Mouse (Mus musculus) adrenal gland, postnatal 10 days (tissue): ENCODE measurements around the gene Txndc5. TPM values are rescaled to one million over a fixed set of nuclear protein-coding genes. Genes with fewer than 3 reads are reported as not detected.
A peak's percentile ranks its signal among the peaks of the same experiment; 100 is the strongest.

Source experiments
- DNase-seq: peaks from one replicate; pipeline ENCODE4 v3.0.0; 2021; ENCODE audit warnings: mixed read lengths
- long read RNA-seq, 2 experiments: library from polyadenylated mRNA; stranded (forward); transcript quantifications; one replicate each; pipeline ENCODE4 v2.0.0; 2021
- total RNA-seq, 2 experiments: library from RNA; stranded (reverse); gene quantifications; 2 replicates each; pipeline ENCODE4 v1.2.3; 2021

The Txndc5 gene
- total RNA-seq = 100 to 1,000 TPM; 147 to 152 TPM
- long read RNA-seq, experiment 1, transcript Txndc5-202 (3 exons, 2,781 nt) = minor isoform, 14 of 365 reads
- long read RNA-seq, experiment 1, transcript Txndc5-201 (10 exons, 2,843 nt) = major isoform, 318 of 365 reads
- long read RNA-seq, experiment 1, partial matches to known transcripts = 27 of 365 reads
- long read RNA-seq, experiment 1, other reads (novel, unspliced or antisense) = 5 of 365 reads
- long read RNA-seq, experiment 2, transcript Txndc5-201 (10 exons, 2,843 nt) = major isoform, 232 of 245 reads
- long read RNA-seq, experiment 2, partial matches to known transcripts = 2 of 245 reads
- long read RNA-seq, experiment 2, other reads (novel, unspliced or antisense) = 8 of 245 reads

- DNase-seq = peak; percentile 53
Measured at GRCm38 (mm10) chr13:38528687-38529294, at the start of gene Txndc5. Gene Txndc5 (minus strand): TSS chr13:38528824.

- DNase-seq = no peak
Measured at GRCm38 (mm10) chr13:38574668-38575067, 46.0 kb upstream of the Txndc5 start.

GRCm38 (mm10) chr13:38573281-38573680, 44.7 kb upstream of the Txndc5 start:
- DNase-seq = peak; percentile 46

- DNase-seq = no peak
Measured at GRCm38 (mm10) chr13:38565245-38565644, 36.6 kb upstream of the Txndc5 start.

- no peak for DNase-seq
Measured at GRCm38 (mm10) chr13:38554611-38555010, 26.0 kb upstream of the Txndc5 start.

GRCm38 (mm10) chr13:38554210-38554609, 25.6 kb upstream of the Txndc5 start:
- DNase-seq = no peak

- DNase-seq = no peak
Measured at GRCm38 (mm10) chr13:38548681-38549080, 20.1 kb upstream of the Txndc5 start.

GRCm38 (mm10) chr13:38547717-38548116, 19.1 kb upstream of the Txndc5 start:
- no peak for DNase-seq

GRCm38 (mm10) chr13:38546754-38547153, 18.1 kb upstream of the Txndc5 start:
- no peak for DNase-seq

GRCm38 (mm10) chr13:38545460-38545859, 16.8 kb upstream of the Txndc5 start:
- DNase-seq = peak; percentile 50

GRCm38 (mm10) chr13:38544769-38545445, 16.3 kb upstream of the Txndc5 start:
- no peak for DNase-seq

GRCm38 (mm10) chr13:38543455-38544125, 15.0 kb upstream of the Txndc5 start:
- DNase-seq = no peak

GRCm38 (mm10) chr13:38539192-38539900, 10.7 kb upstream of the Txndc5 start:
- no peak for DNase-seq

GRCm38 (mm10) chr13:38537521-38537920, 8.9 kb upstream of the Txndc5 start:
- DNase-seq = no peak

- no peak for DNase-seq
Measured at GRCm38 (mm10) chr13:38534731-38535130, 6.1 kb upstream of the Txndc5 start.

- no peak for DNase-seq
Measured at GRCm38 (mm10) chr13:38534016-38534415, 5.4 kb upstream of the Txndc5 start.

GRCm38 (mm10) chr13:38533461-38533860, 4.8 kb upstream of the Txndc5 start:
- no peak for DNase-seq

GRCm38 (mm10) chr13:38531498-38531897, 2.9 kb upstream of the Txndc5 start:
- no peak for DNase-seq

- DNase-seq = no peak
Measured at GRCm38 (mm10) chr13:38529576-38529975, 952 bp upstream of the Txndc5 start.

GRCm38 (mm10) chr13:38527797-38528650, 600 bp downstream of the Txndc5 start:
- DNase-seq = peak; percentile 95
